Mouse (Mus musculus) C2C12 (cell line): ENCODE results near the gene Gzmn. TPM values are rescaled to one million over a fixed set of nuclear protein-coding genes. Genes with fewer than 3 reads are reported as not detected.
"Not testable (repeated sequence)": the region's sequence is repeated elsewhere in the genome, so short reads cannot be mapped to it uniquely, and the experiment has no call there.

Source experiments
- H3K27me3 ChIP-seq: one replicate; pipeline ENCODE4 v1.6.1; 2011; ENCODE audit not compliant: control insufficient read depth, insufficient read depth, insufficient read length
- H3K36me3 ChIP-seq: one replicate; pipeline ENCODE4 v1.6.1; 2011; ENCODE audit not compliant: control insufficient read depth, insufficient read depth
- H3K4me3 ChIP-seq: one replicate; pipeline ENCODE4 v1.5.1; 2011; ENCODE audit warnings: mild to moderate bottlenecking, control low read depth; ENCODE audit not compliant: poor library complexity, insufficient read depth, severe bottlenecking
- H3K79me2 ChIP-seq: one replicate; pipeline ENCODE4 v1.6.1; 2011; ENCODE audit not compliant: control insufficient read depth, insufficient read depth
- H3K79me3 ChIP-seq: one replicate; pipeline ENCODE4 v1.6.1; 2011; ENCODE audit warnings: low read depth, control low read depth
- H3ac ChIP-seq: one replicate; pipeline ENCODE3; 2011; ENCODE audit warnings: low read depth; ENCODE audit not compliant: control insufficient read depth, insufficient read length
- CEBPB ChIP-seq: IDR thresholded peaks from one replicate; pipeline ENCODE4 v1.6.1; 2011; ENCODE audit warnings: low read depth, mild to moderate bottlenecking, control low read depth, moderate library complexity
- CTCF ChIP-seq: IDR thresholded peaks from one replicate; pipeline ENCODE4 v1.5.1; 2011; ENCODE audit not compliant: control insufficient read depth, insufficient read depth, insufficient read length
- FOSL1 ChIP-seq: IDR thresholded peaks from one replicate; pipeline ENCODE4 v1.8.0; 2011; ENCODE audit warnings: mild to moderate bottlenecking, low read length; ENCODE audit not compliant: poor library complexity, insufficient read depth, severe bottlenecking
- MAX ChIP-seq: IDR thresholded peaks from one replicate; pipeline ENCODE4 v1.6.1; 2011; ENCODE audit warnings: mild to moderate bottlenecking, control low read depth
- MYOD1 ChIP-seq: IDR thresholded peaks from one replicate; pipeline ENCODE4 v1.6.1; 2011; ENCODE audit warnings: low read depth; ENCODE audit not compliant: control insufficient read depth, insufficient read length
- MYOG ChIP-seq: IDR thresholded peaks from one replicate; pipeline ENCODE4 v1.6.1; 2011; ENCODE audit not compliant: control insufficient read depth, insufficient read length; ENCODE audit errors: extremely low read depth
- USF1 ChIP-seq: IDR thresholded peaks from one replicate; pipeline ENCODE4 v1.6.1; 2011; ENCODE audit warnings: low read depth, mild to moderate bottlenecking, control low read depth, moderate library complexity
- long read RNA-seq, 2 experiments: library from polyadenylated mRNA; unstranded; transcript quantifications; one replicate each; pipeline ENCODE4 v2.0.0; 2019 to 2020
- polyA plus RNA-seq: library from polyadenylated mRNA; unstranded; fragments of >200 nt; fragmentation: generic; extraction: Trizol; gene quantifications from one replicate; pipeline ENCODE4 v1.2.1, GENCODE M21; 2012; ENCODE audit warnings: missing spikeins

Gene Gzmn
- not detected for polyA plus RNA-seq
- long read RNA-seq, experiment 1 = 0 reads
- long read RNA-seq, experiment 2 = 0 reads

- Histone ChIP-seq H3K36me3 (no peaks in the 10 kb centered on the region), H3K79me2 (no peaks in the 10 kb centered on the region), H3K79me3 (no peaks in the 10 kb centered on the region), H3ac (no peak within 1 kb of the TSS), H3K27me3 (peaks cover 15% of the 10 kb centered on the region), H3K4me3 (no peak within 1 kb of the TSS)
- TF ChIP-seq MYOG (no peak), CEBPB (no peak), USF1 (no peak), MYOD1 (no peak), FOSL1 (no peak), MAX (no peak), CTCF (no peak)
These were observed at the start of gene Gzmn for GRCm38 (mm10) chr14:56174499-56174898. Gzmn (minus strand) TSS chr14:56174599.

GRCm38 (mm10) chr14:56211317-56211716 is 36.9 kb upstream of the Gzmn start, which contains the start of gene Gzmf:
Gzmf (minus strand) TSS chr14:56211417.
- Histone ChIP-seq H3K4me3 (no peak within 1 kb of the TSS), H3K79me2 (no peaks in the 10 kb centered on the region), H3K36me3 (no peaks in the 10 kb centered on the region)

GRCm38 (mm10) chr14:56205613-56206012 is 31.2 kb upstream of the Gzmn start:
- no peaks in the 10 kb centered on the region for H3K79me3 ChIP-seq
- H3K36me3 ChIP-seq = no peaks in the 10 kb centered on the region
- no peaks in the 10 kb centered on the region for H3K27me3 ChIP-seq
- TF ChIP-seq MAX (no peak), USF1 (no peak), MYOD1 (no peak), MYOG (no peak), FOSL1 (no peak)
- H3ac ChIP-seq = no peak overlapping the region
- no peaks in the 10 kb centered on the region for H3K79me2 ChIP-seq
- H3K4me3 ChIP-seq = no peak overlapping the region

More at GRCm38 (mm10) chr14:56211317-56211716, 36.9 kb upstream of the Gzmn start, which contains the start of gene Gzmf:
- H3K27me3 ChIP-seq = no peaks in the 10 kb centered on the region
- H3ac ChIP-seq = no peak within 1 kb of the TSS
- TF ChIP-seq MYOD1 (no peak), MAX (no peak), CTCF (no peak), USF1 (no peak), CEBPB (no peak)
- no peaks in the 10 kb centered on the region for H3K79me3 ChIP-seq

GRCm38 (mm10) chr14:56205021-56205420 is 30.6 kb upstream of the Gzmn start:
- H3ac ChIP-seq, H3K4me3 ChIP-seq, H3K79me2 ChIP-seq, H3K36me3 ChIP-seq, H3K27me3 ChIP-seq, H3K79me3 ChIP-seq: not testable (repeated sequence)
- TF ChIP-seq CTCF = peak; percentile 10

DNA sequence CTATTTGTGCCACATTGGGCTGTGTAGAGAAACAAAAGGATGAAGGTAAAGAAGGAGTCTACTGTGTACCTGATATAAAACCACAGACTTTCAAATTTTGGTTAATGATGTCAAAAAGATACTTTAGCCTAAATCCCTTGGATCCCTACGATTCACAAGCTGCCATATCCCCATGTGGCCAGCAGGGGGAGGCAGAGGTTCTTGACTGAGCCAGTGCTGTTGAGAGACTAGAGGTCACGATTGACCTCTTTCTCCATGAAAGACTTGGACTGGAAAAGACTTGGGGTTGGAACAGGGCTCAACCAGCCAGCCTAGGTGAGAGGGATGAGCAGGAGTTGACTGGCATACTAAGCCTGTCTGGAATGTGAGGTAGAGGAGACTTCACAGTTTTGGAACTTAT is 29.6 kb upstream of the Gzmn start:
- TF ChIP-seq CTCF (peak; percentile 35), MAX (no peak), FOSL1 (no peak)
- no peak overlapping the region for H3K4me3 ChIP-seq
- H3ac ChIP-seq = no peak overlapping the region
- no peaks in the 10 kb centered on the region for H3K79me3 ChIP-seq
- H3K36me3 ChIP-seq = no peaks in the 10 kb centered on the region
- no peaks in the 10 kb centered on the region for H3K79me2 ChIP-seq
- no peaks in the 10 kb centered on the region for H3K27me3 ChIP-seq

DNA sequence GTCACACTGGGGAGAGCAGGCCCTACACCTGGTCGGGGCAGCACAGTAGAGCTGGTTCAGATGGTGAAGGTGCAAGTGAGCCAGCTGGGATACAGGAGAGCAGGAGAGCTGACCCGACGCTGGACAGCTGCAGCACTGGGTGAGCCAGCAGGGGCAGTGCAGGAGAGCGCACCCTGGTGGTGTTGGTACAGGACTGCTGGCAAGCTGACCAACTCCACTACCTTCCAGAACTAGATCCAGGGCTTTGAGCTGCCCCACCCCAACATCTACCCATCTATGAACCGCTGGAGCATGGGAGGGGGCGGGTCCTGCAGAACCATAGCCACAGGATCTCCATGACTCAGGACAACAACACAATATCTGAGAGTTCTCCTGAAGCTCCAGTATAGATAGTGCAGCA is 12.5 kb upstream of the Gzmn start:
- no peaks in the 10 kb centered on the region for H3K79me2 ChIP-seq
- TF ChIP-seq CTCF (peak; percentile 57), MYOG (no peak)
- no peak overlapping the region for H3ac ChIP-seq
- H3K36me3 ChIP-seq = no peaks in the 10 kb centered on the region
- H3K4me3 ChIP-seq = no peak overlapping the region
- H3K79me3 ChIP-seq = no peaks in the 10 kb centered on the region
- peaks cover 7% of the 10 kb centered on the region for H3K27me3 ChIP-seq

GRCm38 (mm10) chr14:56186521-56186920 is 12.1 kb upstream of the Gzmn start:
- TF ChIP-seq MYOD1 (no peak), MAX (no peak), FOSL1 (no peak), MYOG (no peak), CTCF (no peak), USF1 (no peak), CEBPB (no peak)
- no peak overlapping the region for H3ac ChIP-seq
- H3K36me3 ChIP-seq = no peaks in the 10 kb centered on the region
- no peaks in the 10 kb centered on the region for H3K79me2 ChIP-seq
- H3K27me3 ChIP-seq = peaks cover 7% of the 10 kb centered on the region
- H3K4me3 ChIP-seq = no peak overlapping the region
- H3K79me3 ChIP-seq = no peaks in the 10 kb centered on the region

DNA sequence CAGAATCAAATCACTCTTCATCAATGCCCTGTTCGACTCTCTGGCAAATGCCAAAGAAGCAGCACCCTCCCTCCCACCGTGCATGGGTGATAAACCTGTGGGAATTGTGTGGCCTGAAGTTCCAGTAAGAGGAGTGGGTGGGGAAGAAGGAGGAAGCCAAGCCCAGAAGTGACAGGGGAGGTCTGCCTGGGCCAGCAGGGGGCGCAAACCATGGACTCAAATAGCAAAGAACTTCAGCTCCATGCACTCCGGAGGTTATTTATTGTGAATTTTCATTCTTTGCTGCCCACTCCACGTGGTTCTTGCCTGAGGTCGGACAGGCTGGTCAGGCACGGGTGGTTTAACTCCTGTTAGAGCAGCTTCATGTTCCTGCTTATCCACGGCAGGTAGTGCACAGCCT is 3.3 kb upstream of the Gzmn start:
- H3K79me2 ChIP-seq, H3K36me3 ChIP-seq, H3K4me3 ChIP-seq, H3ac ChIP-seq, H3K79me3 ChIP-seq: not testable (repeated sequence)
- peaks cover 22% of the 10 kb centered on the region for H3K27me3 ChIP-seq
